ENCODE assay signal across 15 mouse cellular contexts in genomic region chr9:51653376-51654292, GRCm38 (mm10).
DNase-seq lines count a peak whose midpoint lies in the region; ATAC-seq and TF ChIP-seq lines count a peak whose summit lies in the region.
"Had no signal": no experiment of that assay in that cellular context is flagged by ENCODE, and none has a peak within 500 bp of the region (broad histone marks: within the 10 kb centered on the region; RNA-seq: fewer than 3 reads in every experiment).

No protein-coding gene starts in this region.

- no peak overlapping the region for H3K4me3 ChIP-seq in midbrain, postnatal 0 days (ENCODE audit: low read depth, low read length)
- H3K4me3 ChIP-seq in midbrain, embryonic 15.5 days, result no peak overlapping the region
- H3K4me3 ChIP-seq in forebrain, embryonic 16.5 days (replicated peaks; ENCODE audit: low read length), result no peak overlapping the region
- H3K4me3 ChIP-seq: heart, embryonic 10.5 days; liver, embryonic 15.5 days had no signal

- H3K9ac ChIP-seq in midbrain, postnatal 0 days (replicated peaks; ENCODE audit: low read length, poor library complexity, severe bottlenecking), result no peak overlapping the region
- no peak overlapping the region for H3K9ac ChIP-seq in midbrain, embryonic 15.5 days
- H3K9ac ChIP-seq in forebrain, embryonic 16.5 days (replicated peaks; ENCODE audit: low read depth, low read length), result no peak overlapping the region
- H3K9ac ChIP-seq: liver, embryonic 15.5 days had no signal

- H3K27me3 ChIP-seq in midbrain, postnatal 0 days (ENCODE audit: insufficient read depth, low read length), result no peaks in the 10 kb centered on the region
- no peaks in the 10 kb centered on the region for H3K27me3 ChIP-seq in midbrain, embryonic 15.5 days (replicated peaks)
- H3K27me3 ChIP-seq in forebrain, embryonic 16.5 days (replicated peaks; ENCODE audit: control insufficient read depth, insufficient read depth, low read length), result no peaks in the 10 kb centered on the region
- H3K27me3 ChIP-seq: liver, embryonic 15.5 days had no signal

- H3K9me3 ChIP-seq in midbrain, postnatal 0 days (ENCODE audit: low read length), result no peaks in the 10 kb centered on the region
- H3K9me3 ChIP-seq in midbrain, embryonic 15.5 days, result no peaks in the 10 kb centered on the region; the same call in 1 of the 2 replicates
- H3K9me3 ChIP-seq in forebrain, embryonic 16.5 days (ENCODE audit: control insufficient read depth, low read length), result no peaks in the 10 kb centered on the region
- H3K9me3 ChIP-seq: heart, embryonic 10.5 days; liver, embryonic 15.5 days had no signal

- WGBS in midbrain, postnatal 0 days, result 62% methylated on average over 4 of the region's 4 CpGs
- 54% methylated on average over 4 of the region's 4 CpGs for WGBS in midbrain, embryonic 15.5 days
- WGBS in forebrain, embryonic 16.5 days, result 50% methylated on average over 4 of the region's 4 CpGs

- H3K4me2 ChIP-seq in midbrain, postnatal 0 days (ENCODE audit: low read depth, low read length, poor library complexity, severe bottlenecking), result no peak overlapping the region
- H3K4me2 ChIP-seq in midbrain, embryonic 15.5 days, result no peak overlapping the region
- no peak overlapping the region for H3K4me2 ChIP-seq in forebrain, embryonic 16.5 days (ENCODE audit: low read length)
- H3K4me2 ChIP-seq: liver, embryonic 15.5 days had no signal

- no peaks in the 10 kb centered on the region for H3K36me3 ChIP-seq in midbrain, postnatal 0 days (ENCODE audit: insufficient read depth, low read length)
- H3K36me3 ChIP-seq in midbrain, embryonic 15.5 days (replicated peaks), result no peaks in the 10 kb centered on the region
- no peaks in the 10 kb centered on the region for H3K36me3 ChIP-seq in forebrain, embryonic 16.5 days (ENCODE audit: control insufficient read depth, insufficient read depth)
- H3K36me3 ChIP-seq: heart, embryonic 10.5 days; liver, embryonic 15.5 days had no signal

- no peak for ATAC-seq in midbrain, postnatal 0 days (ENCODE audit: low FRiP score)
- no peak for ATAC-seq in midbrain, embryonic 15.5 days (replicated peaks)
- ATAC-seq in forebrain, embryonic 16.5 days, result peak; percentile 76
- ATAC-seq: midbrain, embryonic 16.5 days had no signal

- intact Hi-C loops in heart, postnatal 10 days (cut with DNase I), result no loop called here

- no peak overlapping the region for H3K27ac ChIP-seq in midbrain, postnatal 0 days (ENCODE audit: low read depth, low read length)
- no peak overlapping the region for H3K27ac ChIP-seq in midbrain, embryonic 15.5 days
- H3K27ac ChIP-seq in forebrain, embryonic 16.5 days (ENCODE audit: low read length), result no peak overlapping the region
- H3K27ac ChIP-seq: heart, embryonic 10.5 days; liver, embryonic 15.5 days had no signal

- H3K4me1 ChIP-seq in midbrain, postnatal 0 days (ENCODE audit: insufficient read depth, low read length), result 0 out of 2 replicates have a peak, but pooled peaks cover 3% of the 10 kb centered on the region
- no peaks in the 10 kb centered on the region for H3K4me1 ChIP-seq in midbrain, embryonic 15.5 days
- H3K4me1 ChIP-seq in forebrain, embryonic 16.5 days (replicated peaks; ENCODE audit: control insufficient read depth, insufficient read depth, low read length), result no peaks in the 10 kb centered on the region
- H3K4me1 ChIP-seq: heart, embryonic 10.5 days; liver, embryonic 15.5 days had no signal

- DNase-seq in heart, adult 11 months, result peak; percentile 23
- no peak for DNase-seq in heart, postnatal 10 days
- DNase-seq in midbrain, postnatal 0 days (ENCODE audit: low spot score), result peak; percentile 35
- DNase-seq in lung, postnatal 14 days, result no peak
- no peak for DNase-seq in right cerebral cortex, adult 18-20 months
- DNase-seq: B cell, adult 2 months; gastrocnemius, postnatal 36 days; kidney, adult 2 months; kidney, postnatal 14 days; thymus, adult 2 months had no signal

- no peak for TF ChIP-seq CTCF in midbrain, postnatal 0 days (IDR thresholded peaks at IDR 0.05)

Comparison
In these comparisons a context has a peak if more than half of its experiments do, and no peak if none do; other contexts are left out.
1. DNase-seq: peak in heart, adult 11 months (single experiment) and midbrain, postnatal 0 days (single experiment); none in heart, postnatal 10 days (0 of 2), lung, postnatal 14 days (single experiment) and right cerebral cortex, adult 18-20 months (single experiment).